Mouse (Mus musculus) brain, embryonic 18.5 days (tissue): ENCODE measurements around the gene Tmc8.
"Not testable (repeated sequence)": the region's sequence is repeated elsewhere in the genome, so short reads cannot be mapped to it uniquely, and the experiment has no call there.

Experiments
- DNase-seq: peaks from one replicate; pipeline ENCODE4 v3.0.0-alpha.2; 2012; ENCODE audit warnings: low read depth, low spot score

The Tmc8 gene

GRCm38 (mm10) chr11:117772352-117772751, 9.5 kb upstream of the Tmc8 start:
- DNase-seq: no peak

GRCm38 (mm10) chr11:117774925-117775324, 7.0 kb upstream of the Tmc8 start:
- DNase-seq: no peak

- DNase-seq: no peak
These were observed 6.3 kb upstream of the Tmc8 start for GRCm38 (mm10) chr11:117775540-117775939.

- DNase-seq: no peak
These were observed 5.6 kb upstream of the Tmc8 start for GRCm38 (mm10) chr11:117776085-117776792.

GRCm38 (mm10) chr11:117777111-117777510, 4.8 kb upstream of the Tmc8 start:
- DNase-seq: no peak

GRCm38 (mm10) chr11:117778031-117778430, 3.8 kb upstream of the Tmc8 start:
- DNase-seq: no peak

GRCm38 (mm10) chr11:117778851-117779433, 2.9 kb upstream of the Tmc8 start:
- DNase-seq: no peak

- peak; percentile 12 for DNase-seq
These were observed 2.3 kb upstream of the Tmc8 start for GRCm38 (mm10) chr11:117779434-117780198.

- DNase-seq: no peak
These were observed 1.7 kb upstream of the Tmc8 start for GRCm38 (mm10) chr11:117780199-117780515.

- no peak for DNase-seq
These were observed 1.2 kb upstream of the Tmc8 start for GRCm38 (mm10) chr11:117780582-117781111.

- DNase-seq: no peak
These were observed 566 bp upstream of the Tmc8 start for GRCm38 (mm10) chr11:117781199-117781821.

GRCm38 (mm10) chr11:117782705-117783034, 794 bp downstream of the Tmc8 start:
- DNase-seq: no peak

GRCm38 (mm10) chr11:117783089-117783488, 1.2 kb downstream of the Tmc8 start:
- DNase-seq: peak; percentile 16

GRCm38 (mm10) chr11:117783683-117784309, 1.9 kb downstream of the Tmc8 start:
- DNase-seq: no peak

- no peak for DNase-seq
These were observed 4.4 kb downstream of the Tmc8 start for GRCm38 (mm10) chr11:117786294-117786693.

- not testable (repeated sequence) for DNase-seq
These were observed 6.6 kb downstream of the Tmc8 start for GRCm38 (mm10) chr11:117788481-117788880.

GRCm38 (mm10) chr11:117790286-117790685, 8.4 kb downstream of the Tmc8 start:
- DNase-seq: no peak

- DNase-seq: no peak
These were observed 9.0 kb downstream of the Tmc8 start for GRCm38 (mm10) chr11:117790703-117791440.

- DNase-seq: no peak
These were observed 9.5 kb downstream of the Tmc8 start for GRCm38 (mm10) chr11:117791441-117791761.

- no peak for DNase-seq
These were observed 10.5 kb downstream of the Tmc8 start for GRCm38 (mm10) chr11:117792281-117792888.

GRCm38 (mm10) chr11:117794035-117794551, 12.2 kb downstream of the Tmc8 start:
- DNase-seq: no peak
